Mouse (Mus musculus) forebrain, embryonic 15.5 days (tissue): ENCODE results near the gene Noc4l. TPM values are rescaled to one million over a fixed set of nuclear protein-coding genes. Genes with fewer than 3 reads are reported as not detected.
A peak's percentile ranks its signal among the peaks of the same experiment; 100 is the strongest.

Experiments used
- ATAC-seq: fragments of 200-750 bp; cut with Nextera tagmentation; replicated peaks from 2 replicates; pipeline ENCODE4 v1.8.0; 2017; ENCODE audit warnings: mild to moderate bottlenecking, moderate TSS enrichment, moderate library complexity
- H3K27ac ChIP-seq: fragments of 300-500 bp; sonication (generic); replicated peaks from 2 replicates; pipeline ENCODE4 v1.5.1; 2015; ENCODE audit warnings: mild to moderate bottlenecking, inconsistent platforms
- H3K27me3 ChIP-seq: fragments of 300-500 bp; sonication (generic); 2 replicates; pipeline ENCODE4 v1.6.1; 2015; ENCODE audit warnings: inconsistent platforms
- H3K36me3 ChIP-seq: fragments of 300-500 bp; sonication (generic); 2 replicates; pipeline ENCODE4 v1.6.1; 2015; ENCODE audit warnings: mild to moderate bottlenecking, inconsistent platforms
- H3K4me1 ChIP-seq: fragments of 300-500 bp; sonication (generic); 2 replicates; pipeline ENCODE4 v1.6.1; 2015; ENCODE audit warnings: inconsistent platforms
- H3K4me2 ChIP-seq: fragments of 300-500 bp; sonication (generic); replicated peaks from 2 replicates; pipeline ENCODE4 v1.6.1; 2015; ENCODE audit warnings: mild to moderate bottlenecking, inconsistent platforms
- H3K4me3 ChIP-seq: fragments of 300-500 bp; sonication (generic); 2 replicates; pipeline ENCODE4 v1.5.1; 2015; ENCODE audit warnings: mild to moderate bottlenecking, inconsistent platforms
- H3K9ac ChIP-seq: fragments of 300-500 bp; sonication (generic); replicated peaks from 2 replicates; pipeline ENCODE4 v1.6.1; 2015; ENCODE audit warnings: mild to moderate bottlenecking, inconsistent platforms
- H3K9me3 ChIP-seq: fragments of 300-500 bp; sonication (generic); 2 replicates; pipeline ENCODE4 v1.6.1; 2016; ENCODE audit warnings: inconsistent platforms
- WGBS: fragments of 180-500 bp; shearing (Covaris S2); methylation state at CpG from one replicate; pipeline ENCODE4 v1.1.7; 2015; ENCODE audit warnings: mixed read lengths; 5-methylcytosine and 5-hydroxymethylcytosine counted together
- polyA plus RNA-seq: library from polyadenylated mRNA; unstranded; fragments of >200 nt; fragmentation: Nextera tagmentation; extraction: Ambion mirVana; gene quantifications from 2 replicates; pipeline ENCODE4 v1.2.1, GENCODE M21; 2015

The Noc4l gene
- polyA plus RNA-seq: 44.4 and 50.5 TPM in 2 replicates

- peak; percentile 79 for ATAC-seq
- Histone ChIP-seq H3K27ac (no peak within 1 kb of the TSS), H3K4me1 (peaks cover 20% of the 10 kb centered on the region), H3K9ac (peak within 1 kb of the TSS; percentile 61), H3K4me3 (peak within 1 kb of the TSS; percentile 63), H3K36me3 (peaks cover 65% of the 10 kb centered on the region), H3K9me3 (no peaks in the 10 kb centered on the region), H3K4me2 (peak within 1 kb of the TSS; percentile 89), H3K27me3 (no peaks in the 10 kb centered on the region)
- under 1% methylated on average over 89 of the region's 91 CpGs for WGBS
Observed at GRCm38 (mm10) chr5:110652719-110653648, at the start of gene Noc4l, which contains the start of gene Ddx51. Noc4l (minus strand) TSS chr5:110653417. Ddx51 (plus strand) TSS chr5:110653451.

GRCm38 (mm10) chr5:110698617-110699016 lies 45.4 kb upstream of the Noc4l start:
- Histone ChIP-seq H3K9ac (no peak overlapping the region), H3K9me3 (no peaks in the 10 kb centered on the region), H3K27ac (no peak overlapping the region), H3K36me3 (peaks cover 93% of the 10 kb centered on the region), H3K4me3 (no peak overlapping the region), H3K27me3 (no peaks in the 10 kb centered on the region), H3K4me2 (no peak overlapping the region), H3K4me1 (no peaks in the 10 kb centered on the region)
- ATAC-seq: no peak
- 94% methylated on average over 4 of the region's 4 CpGs for WGBS

GRCm38 (mm10) chr5:110682041-110682440 lies 28.8 kb upstream of the Noc4l start:
- Histone ChIP-seq H3K4me3 (no peak overlapping the region), H3K9ac (no peak overlapping the region), H3K27ac (no peak overlapping the region), H3K36me3 (peaks cover 93% of the 10 kb centered on the region), H3K4me1 (no peaks in the 10 kb centered on the region), H3K27me3 (no peaks in the 10 kb centered on the region), H3K4me2 (no peak overlapping the region), H3K9me3 (no peaks in the 10 kb centered on the region)
- ATAC-seq: no peak
- WGBS: 91% methylated on average over 8 of the region's 8 CpGs

GRCm38 (mm10) chr5:110665486-110666121 lies 12.4 kb upstream of the Noc4l start:
- Histone ChIP-seq H3K9me3 (no peaks in the 10 kb centered on the region), H3K4me3 (no peak overlapping the region), H3K27ac (no peak overlapping the region), H3K9ac (no peak overlapping the region), H3K27me3 (no peaks in the 10 kb centered on the region), H3K36me3 (peaks cover 88% of the 10 kb centered on the region), H3K4me1 (no peaks in the 10 kb centered on the region), H3K4me2 (no peak overlapping the region)
- 71% methylated on average over 6 of the region's 6 CpGs for WGBS
- no peak for ATAC-seq

- ATAC-seq: no peak
- Histone ChIP-seq H3K9me3 (no peaks in the 10 kb centered on the region), H3K27ac (no peak overlapping the region), H3K36me3 (peaks cover 88% of the 10 kb centered on the region), H3K4me2 (no peak overlapping the region), H3K9ac (no peak overlapping the region), H3K4me1 (no peaks in the 10 kb centered on the region), H3K4me3 (no peak overlapping the region), H3K27me3 (no peaks in the 10 kb centered on the region)
- WGBS: 98% methylated on average over 2 of the region's 2 CpGs
Observed at GRCm38 (mm10) chr5:110664750-110665269, 11.6 kb upstream of the Noc4l start.

- H3K4me2 ChIP-seq: no peak overlapping the region
- no peak overlapping the region for H3K27ac ChIP-seq
- H3K36me3 ChIP-seq: peaks cover 85% of the 10 kb centered on the region
- H3K9ac ChIP-seq: no peak overlapping the region
- H3K4me3 ChIP-seq: no peak overlapping the region
- H3K27me3 ChIP-seq: no peaks in the 10 kb centered on the region
- no peaks in the 10 kb centered on the region for H3K4me1 ChIP-seq
- no peak for ATAC-seq
- no peaks in the 10 kb centered on the region for H3K9me3 ChIP-seq
- 91% methylated on average over 2 of the region's 2 CpGs for WGBS
Observed at GRCm38 (mm10) chr5:110664041-110664440, 10.8 kb upstream of the Noc4l start.

GRCm38 (mm10) chr5:110659682-110660081 lies 6.5 kb upstream of the Noc4l start:
- ATAC-seq: no peak
- no peak overlapping the region for H3K27ac ChIP-seq
- H3K4me2 ChIP-seq: no peak overlapping the region
- H3K4me1 ChIP-seq: no peaks in the 10 kb centered on the region; the same call in 1 of the 2 replicates
- no peak overlapping the region for H3K9ac ChIP-seq
- H3K27me3 ChIP-seq: no peaks in the 10 kb centered on the region
- no peak overlapping the region for H3K4me3 ChIP-seq
- H3K9me3 ChIP-seq: no peaks in the 10 kb centered on the region
- peaks cover 84% of the 10 kb centered on the region for H3K36me3 ChIP-seq

- Histone ChIP-seq H3K9me3 (no peaks in the 10 kb centered on the region), H3K9ac (peak overlapping the region; percentile 61), H3K4me1 (peaks cover 20% of the 10 kb centered on the region), H3K27me3 (no peaks in the 10 kb centered on the region), H3K36me3 (peaks cover 65% of the 10 kb centered on the region), H3K4me3 (peak overlapping the region; percentile 63), H3K4me2 (peak overlapping the region; percentile 89), H3K27ac (no peak overlapping the region)
- under 1% methylated on average over 35 of the region's 37 CpGs for WGBS
- peak; percentile 64 for ATAC-seq
Observed at GRCm38 (mm10) chr5:110653686-110654085, 469 bp upstream of the Noc4l start.

GRCm38 (mm10) chr5:110646377-110646776 lies 6.8 kb downstream of the Noc4l start:
- H3K4me1 ChIP-seq: no peaks in the 10 kb centered on the region
- H3K4me3 ChIP-seq: no peak overlapping the region
- no peak for ATAC-seq
- H3K27ac ChIP-seq: no peak overlapping the region
- H3K9ac ChIP-seq: no peak overlapping the region
- H3K9me3 ChIP-seq: no peaks in the 10 kb centered on the region
- peaks cover 54% of the 10 kb centered on the region for H3K36me3 ChIP-seq
- H3K27me3 ChIP-seq: no peaks in the 10 kb centered on the region
- H3K4me2 ChIP-seq: no peak overlapping the region

- Histone ChIP-seq H3K4me1 (no peaks in the 10 kb centered on the region; the same call in 1 of the 2 replicates), H3K36me3 (no peaks in the 10 kb centered on the region), H3K9ac (no peak overlapping the region), H3K4me3 (no peak overlapping the region), H3K9me3 (no peaks in the 10 kb centered on the region), H3K4me2 (no peak overlapping the region), H3K27ac (no peak overlapping the region), H3K27me3 (no peaks in the 10 kb centered on the region)
- 24% methylated on average over 12 of the region's 12 CpGs for WGBS
- ATAC-seq: no peak
Observed at GRCm38 (mm10) chr5:110639459-110639858, 13.8 kb downstream of the Noc4l start.

GRCm38 (mm10) chr5:110638306-110639074 lies 14.7 kb downstream of the Noc4l start:
- Histone ChIP-seq H3K27ac (no peak overlapping the region), H3K9me3 (no peaks in the 10 kb centered on the region), H3K4me2 (no peak overlapping the region), H3K4me1 (no peaks in the 10 kb centered on the region; the same call in 1 of the 2 replicates), H3K27me3 (no peaks in the 10 kb centered on the region), H3K9ac (no peak overlapping the region), H3K36me3 (no peaks in the 10 kb centered on the region), H3K4me3 (no peak overlapping the region)
- WGBS: 80% methylated on average over 7 of the region's 7 CpGs
- no peak for ATAC-seq
